Mouse (Mus musculus) urinary bladder, postnatal 25 days (tissue): ENCODE results near the gene Mto1.
A peak's percentile ranks its signal among the peaks of the same experiment; 100 is the strongest.
"Not testable (repeated sequence)": the region's sequence is repeated elsewhere in the genome, so short reads cannot be mapped to it uniquely, and the experiment has no call there.

Experiments used
- DNase-seq: peaks from one replicate; pipeline ENCODE4 v3.0.0; 2022; ENCODE audit warnings: low spot score

Gene Mto1

DNA sequence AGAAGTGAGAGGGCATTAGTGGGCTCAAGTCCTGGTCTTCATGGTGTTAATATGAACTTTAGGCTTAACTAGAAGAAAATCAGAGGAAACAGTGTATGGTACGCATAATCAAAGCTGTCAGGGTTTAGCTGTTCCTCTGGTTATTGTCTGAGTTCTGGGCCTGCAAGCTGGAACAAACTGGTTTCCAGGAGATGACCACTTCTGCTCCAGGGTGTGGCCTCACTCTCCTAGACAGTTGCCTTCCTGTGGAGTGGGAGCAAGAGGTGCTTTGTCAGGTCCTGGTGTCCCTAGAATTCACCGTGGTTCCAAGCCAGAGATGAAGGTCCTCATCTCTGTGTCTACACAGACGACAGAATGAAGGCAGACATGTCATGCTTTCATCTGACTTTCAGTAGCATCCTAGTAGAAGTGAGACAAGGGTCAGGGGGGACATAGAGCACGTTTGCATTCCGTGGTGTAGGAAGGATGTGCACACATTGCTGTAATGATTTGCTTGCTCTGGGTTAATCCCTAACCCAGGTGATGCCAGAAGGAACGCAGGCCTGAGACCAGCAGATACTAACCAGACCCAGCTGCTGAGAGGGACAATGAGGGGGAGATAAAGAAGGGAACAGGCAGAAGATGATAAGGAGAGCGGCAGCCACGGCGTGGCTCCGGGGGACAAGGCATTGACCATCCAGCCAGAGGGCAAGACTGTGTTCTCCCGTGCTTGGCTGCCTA, 58.2 kb downstream of the Mto1 start:
- DNase-seq, result no peak

DNA sequence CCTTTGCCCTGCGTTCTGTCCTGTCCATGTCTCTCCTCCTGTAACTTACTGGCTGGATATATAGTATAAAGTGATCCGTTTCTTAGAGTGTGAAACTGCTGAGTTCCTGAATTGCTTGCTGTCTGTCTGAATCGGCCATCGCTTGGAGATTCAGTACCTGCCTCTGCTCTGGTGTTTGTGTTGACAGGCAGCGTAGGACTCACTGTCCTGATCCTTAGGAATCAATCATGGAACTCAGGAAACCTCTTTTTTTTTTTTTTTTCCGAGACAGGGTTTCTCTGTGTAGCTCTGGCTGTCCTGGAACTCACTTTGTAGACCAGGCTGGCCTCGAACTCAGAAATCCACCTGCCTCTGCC, 58.7 kb downstream of the Mto1 start:
- DNase-seq, result no peak

DNA sequence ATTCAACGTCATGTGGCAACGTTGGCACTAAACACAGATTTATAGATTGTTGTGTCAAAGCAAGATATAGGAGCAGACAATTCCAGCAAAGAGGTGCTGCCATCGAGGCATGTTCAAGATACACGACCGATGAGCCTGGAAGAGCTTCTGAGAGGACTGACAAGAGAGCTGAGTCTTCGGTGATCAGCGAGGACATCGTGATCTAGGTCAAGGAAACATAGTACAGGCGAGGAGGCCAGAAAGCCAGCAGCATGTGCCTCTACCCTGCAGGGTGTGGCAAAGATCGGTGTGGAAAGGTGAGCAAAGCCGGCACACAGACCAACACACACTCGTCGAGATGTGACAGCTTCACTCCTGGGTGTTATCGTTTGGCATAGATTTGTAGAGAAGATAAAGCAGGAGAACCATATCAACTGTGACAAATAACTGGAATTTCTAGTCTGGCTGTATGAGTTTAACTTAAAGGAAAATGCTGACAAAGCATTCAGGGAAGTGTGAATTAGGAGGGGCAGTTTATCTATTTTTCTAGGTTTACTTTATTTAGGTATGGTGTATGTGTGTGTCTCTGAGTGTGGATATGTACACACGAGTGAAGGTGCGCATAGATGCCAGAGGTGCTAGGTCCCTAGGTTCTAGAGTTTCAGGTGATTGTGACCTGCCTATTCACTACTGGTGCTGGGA, 60.2 kb downstream of the Mto1 start:
- no peak for DNase-seq

DNA sequence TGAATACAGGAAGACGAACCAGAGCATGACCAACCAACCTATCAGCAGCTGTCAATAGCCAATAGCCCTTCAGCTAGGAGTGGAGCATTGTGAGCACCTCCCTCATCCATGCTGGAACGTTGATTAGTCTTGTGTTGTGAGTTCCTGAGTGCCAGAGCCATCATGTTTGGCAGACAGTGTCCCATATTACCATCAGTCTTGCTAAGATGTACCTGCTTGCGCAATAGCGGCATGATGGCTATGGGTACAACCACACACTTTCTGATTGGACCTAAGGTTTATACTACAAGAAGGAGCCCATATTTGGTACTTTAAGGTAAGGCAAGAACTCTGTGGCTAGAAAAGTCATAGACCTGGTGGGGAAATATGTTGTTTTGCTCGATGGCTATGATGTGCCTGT, 63.7 kb downstream of the Mto1 start:
- DNase-seq, result no peak

DNA sequence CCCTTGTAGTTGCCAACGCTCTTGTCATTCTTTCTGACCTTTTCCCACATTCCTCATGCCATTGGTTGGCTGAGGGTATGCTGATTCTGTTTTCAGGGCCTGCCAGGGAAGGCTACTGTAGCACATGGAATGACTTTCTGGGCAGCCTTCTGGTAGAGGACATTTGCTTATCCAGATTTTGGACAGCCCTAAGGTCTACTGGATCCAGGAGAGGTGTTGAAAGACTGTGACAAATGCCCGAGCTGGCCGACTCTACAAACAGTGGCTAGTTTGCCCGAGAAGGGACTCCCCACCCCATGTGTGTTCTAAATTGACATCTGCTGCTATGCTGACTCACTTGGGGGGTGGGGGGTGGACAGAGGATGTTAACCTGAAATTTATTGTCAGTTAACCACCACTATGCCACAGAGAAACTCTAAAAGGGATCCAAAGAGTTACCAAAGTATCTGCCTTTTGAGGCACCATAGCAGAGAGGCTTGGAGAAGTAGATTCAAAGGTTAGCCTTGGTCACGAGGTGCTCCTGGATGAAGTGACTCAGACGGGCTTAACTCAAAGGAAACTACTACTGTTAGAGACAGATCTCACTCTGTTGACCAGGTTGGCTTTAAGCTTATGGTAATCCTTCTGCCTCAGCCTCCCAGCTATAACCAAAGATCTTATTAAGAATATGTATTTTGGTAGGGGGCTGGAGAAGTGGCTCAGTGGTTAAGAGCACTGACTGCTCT, 65.9 kb downstream of the Mto1 start:
- no peak for DNase-seq

DNA sequence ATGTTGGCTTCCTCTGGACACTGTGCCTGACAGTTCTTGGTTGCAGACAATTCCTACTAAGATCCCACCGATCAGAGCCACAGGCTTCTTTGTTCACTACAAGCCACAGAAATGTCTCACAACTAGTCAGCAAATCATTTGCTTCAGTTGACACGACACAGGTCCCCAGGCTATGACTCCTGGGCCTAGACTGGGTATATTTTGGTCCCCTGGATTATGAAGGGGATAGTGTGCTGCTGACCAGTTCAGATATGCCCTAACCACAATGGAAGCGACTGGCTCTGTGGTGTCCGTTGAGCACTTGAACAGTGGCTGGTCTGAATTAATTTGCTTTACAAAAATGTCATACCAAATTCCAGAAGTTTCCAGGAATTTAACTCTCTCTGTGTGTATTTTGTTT, 66.7 kb downstream of the Mto1 start:
- DNase-seq, result no peak

- DNase-seq, result no peak
Measured at GRCm38 (mm10) chr9:78516125-78516524, 68.1 kb downstream of the Mto1 start.

DNA sequence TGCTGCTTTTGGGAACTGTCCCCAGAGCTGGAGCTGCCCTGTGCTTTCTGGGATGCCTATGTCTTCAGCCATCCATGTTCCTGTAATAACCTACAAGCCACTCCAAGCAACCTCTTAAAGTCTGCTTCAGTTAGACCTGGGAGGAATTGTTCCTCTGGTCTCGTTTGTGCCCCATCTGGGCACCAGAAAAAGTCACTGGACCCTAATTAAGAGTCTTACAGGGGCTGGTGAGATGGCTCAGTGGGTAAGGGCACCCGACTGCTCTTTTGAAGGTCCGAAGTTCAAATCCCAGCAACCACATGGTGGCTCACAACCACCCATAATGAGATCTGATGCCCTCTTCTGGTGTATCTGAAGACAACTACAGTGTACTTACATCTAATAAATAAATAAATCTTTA, 69.2 kb downstream of the Mto1 start:
- DNase-seq, result not testable (repeated sequence)

DNA sequence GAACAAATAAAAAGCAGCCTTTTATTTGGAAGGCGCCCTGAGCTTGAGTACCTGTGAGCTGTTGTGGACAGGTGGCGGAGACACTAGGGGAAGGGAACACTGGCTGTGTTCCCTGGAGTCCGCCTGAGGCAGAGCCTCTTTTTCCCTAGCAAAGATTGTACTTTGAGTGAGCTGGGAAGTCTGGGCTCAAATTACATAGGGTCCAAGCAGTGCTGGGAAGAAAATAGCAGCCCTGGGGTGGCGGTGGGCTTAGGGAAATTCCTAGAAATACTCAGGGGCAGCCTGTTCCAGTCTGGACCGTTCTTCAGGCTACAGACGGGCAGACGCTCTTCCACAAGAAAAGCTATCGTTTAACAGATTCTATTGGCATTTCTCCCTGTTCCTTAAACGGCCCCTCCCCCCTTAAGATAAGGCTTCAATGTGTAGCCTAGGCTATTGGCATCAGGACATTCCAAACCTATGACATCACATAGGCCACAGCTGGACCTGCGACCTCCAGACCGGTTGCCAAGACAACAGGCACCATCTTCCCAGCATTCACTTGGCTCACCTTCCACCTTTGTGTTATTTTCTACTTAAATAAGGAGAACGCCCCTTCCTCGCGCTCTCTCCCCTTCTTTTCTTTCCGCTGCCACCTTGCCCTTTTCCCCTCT, 72.2 kb downstream of the Mto1 start:
- no peak for DNase-seq

GRCm38 (mm10) chr9:78520780-78521601, 73.0 kb downstream of the Mto1 start:
- DNase-seq, result peak; percentile 40

- DNase-seq, result no peak
Measured at GRCm38 (mm10) chr9:78521689-78522088, 73.7 kb downstream of the Mto1 start.
